Mouse (Mus musculus): ENCODE data around the gene Gm44511. TPM values are rescaled to one million over a fixed set of nuclear protein-coding genes. Genes with fewer than 3 reads are reported as not detected.

The Gm44511 gene
- polyA plus RNA-seq (2015; fragmentation: Illumina TruSeq; extraction: RNeasy Lipid Tissue Mini Kit (QIAGEN cat#74804); ENCODE audit: low read depth, low replicate concordance) = not detected

GRCm38 (mm10) chr6:128826132-128826531, at the start of gene Gm44511, which contains the start of gene Klrb1b:
Gm44511 (minus strand) TSS chr6:128826315.
Klrb1b (minus strand) TSS chr6:128826331.

GRCm38 (mm10) chr6:128789115-128789514, 37.0 kb downstream of the Gm44511 start, which contains the start of gene Klrb1c:
Klrb1c (minus strand) TSS chr6:128789215.

Other genes with a start within 250 kb of the Gm44511 start
- 32.5 TPM for gene A2ml1, start 244.7 kb downstream of the Gm44511 start, polyA plus RNA-seq (2015; fragmentation: Illumina TruSeq; extraction: RNeasy Lipid Tissue Mini Kit (QIAGEN cat#74804); ENCODE audit: low read depth, low replicate concordance)
- not detected for gene Klrb1a, start 202.8 kb downstream of the Gm44511 start, polyA plus RNA-seq (2015; fragmentation: Illumina TruSeq; extraction: RNeasy Lipid Tissue Mini Kit (QIAGEN cat#74804); ENCODE audit: low read depth, low replicate concordance)
- not detected for gene Clec2h, start 163.9 kb downstream of the Gm44511 start, polyA plus RNA-seq (2015; fragmentation: Illumina TruSeq; extraction: RNeasy Lipid Tissue Mini Kit (QIAGEN cat#74804); ENCODE audit: low read depth, low replicate concordance)
- gene Klrb1, start 103.3 kb downstream of the Gm44511 start, polyA plus RNA-seq (2015; fragmentation: Illumina TruSeq; extraction: RNeasy Lipid Tissue Mini Kit (QIAGEN cat#74804); ENCODE audit: low read depth, low replicate concordance) = not detected
- gene Klrb1c, start 37.1 kb downstream of the Gm44511 start, polyA plus RNA-seq (2015; fragmentation: Illumina TruSeq; extraction: RNeasy Lipid Tissue Mini Kit (QIAGEN cat#74804); ENCODE audit: low read depth, low replicate concordance) = not detected
- not detected for gene Klrb1b, start within 50 bp of the Gm44511 start, polyA plus RNA-seq (2015; fragmentation: Illumina TruSeq; extraction: RNeasy Lipid Tissue Mini Kit (QIAGEN cat#74804); ENCODE audit: low read depth, low replicate concordance)
- gene Clec2i, start 61.3 kb upstream of the Gm44511 start, polyA plus RNA-seq (2015; fragmentation: Illumina TruSeq; extraction: RNeasy Lipid Tissue Mini Kit (QIAGEN cat#74804); ENCODE audit: low read depth, low replicate concordance) = not detected
- gene BC035044, start 64.8 kb upstream of the Gm44511 start, polyA plus RNA-seq (2015; fragmentation: Illumina TruSeq; extraction: RNeasy Lipid Tissue Mini Kit (QIAGEN cat#74804); ENCODE audit: low read depth, low replicate concordance) = 4.2 TPM
- not detected for gene Clec2g, start 108.1 kb upstream of the Gm44511 start, polyA plus RNA-seq (2015; fragmentation: Illumina TruSeq; extraction: RNeasy Lipid Tissue Mini Kit (QIAGEN cat#74804); ENCODE audit: low read depth, low replicate concordance)
- gene Klrb1f, start 219.6 kb upstream of the Gm44511 start, polyA plus RNA-seq (2015; fragmentation: Illumina TruSeq; extraction: RNeasy Lipid Tissue Mini Kit (QIAGEN cat#74804); ENCODE audit: low read depth, low replicate concordance) = 0.28 TPM